Mouse (Mus musculus): ENCODE results near the gene Wfdc15b.
"Not testable (repeated sequence)": the region's sequence is repeated elsewhere in the genome, so short reads cannot be mapped to it uniquely, and the experiment has no call there.

Wfdc15b gene

DNA sequence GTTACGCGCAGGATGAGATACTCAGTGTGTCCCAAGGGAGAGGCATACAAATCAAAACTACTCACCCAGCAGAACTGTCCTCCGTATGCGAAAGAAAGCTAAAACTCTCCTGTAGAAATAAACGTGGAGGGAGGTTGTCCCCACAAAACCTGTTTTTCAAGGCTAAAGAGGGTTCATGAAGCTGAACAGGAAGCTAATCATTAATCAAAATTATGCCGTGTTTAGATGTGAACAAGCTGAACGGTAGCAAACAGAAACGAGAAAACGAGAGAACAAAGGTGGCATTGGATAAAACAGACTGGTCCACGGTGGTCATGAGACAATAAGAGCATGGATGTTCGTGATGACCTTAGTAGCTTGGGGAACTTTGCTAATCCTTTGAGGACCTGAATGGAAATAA lies at the start of gene Wfdc15b:
Gene Wfdc15b (minus strand): TSS at position 139 of the 400 bp plus-strand sequence.
- no peak for DNase-seq (ENCODE audit: low read depth, low spot score)

DNA sequence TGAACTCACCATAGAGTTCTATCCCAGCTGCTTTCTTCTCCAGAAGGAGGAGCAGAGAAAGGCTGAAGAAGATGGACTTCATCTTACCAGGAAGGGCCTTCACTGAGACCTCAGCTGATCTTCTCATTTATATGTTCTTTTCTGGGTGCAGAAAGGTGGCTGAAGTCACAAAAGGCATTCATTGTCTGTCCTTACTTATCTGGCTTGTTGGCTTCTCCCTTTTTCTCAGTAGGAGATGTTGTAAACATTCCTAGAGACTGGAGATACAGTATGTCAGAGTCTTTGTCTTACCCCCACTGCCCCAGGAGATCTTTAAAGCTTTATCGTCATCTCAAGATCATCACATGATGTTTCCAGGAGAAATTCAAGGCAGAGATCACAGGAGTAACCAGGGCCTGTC lies 35.1 kb upstream of the Wfdc15b start, which contains the start of gene Svs3b:
Gene Svs3b (minus strand): TSS at position 101 of the 400 bp plus-strand sequence.
- DNase-seq (ENCODE audit: low read depth, low spot score) = not testable (repeated sequence)

DNA sequence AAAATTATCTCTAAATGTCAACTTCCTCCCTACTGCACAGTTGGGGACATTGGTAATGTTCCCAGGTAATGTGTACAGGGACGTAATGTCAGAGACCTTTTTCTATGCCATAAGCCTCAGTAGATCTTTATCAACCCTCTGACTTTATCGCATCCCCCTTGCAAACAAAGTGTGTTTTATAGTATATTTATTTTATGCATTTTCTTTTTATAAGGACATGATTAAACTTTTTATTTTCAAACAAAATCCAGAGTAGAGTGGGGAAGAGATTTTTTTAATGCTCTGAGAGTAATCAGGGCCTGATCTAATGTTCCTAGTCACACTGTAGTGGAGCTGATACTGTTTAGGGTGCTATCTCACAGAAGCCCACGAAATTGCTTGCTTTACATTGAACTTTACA lies 16.9 kb upstream of the Wfdc15b start, which contains the start of gene Svs2:
Gene Svs2 (minus strand): TSS at position 101 of the 400 bp plus-strand sequence.
- no peak for DNase-seq (ENCODE audit: low read depth, low spot score)

GRCm38 (mm10) chr2:164232671-164233070 lies 11.2 kb upstream of the Wfdc15b start:
- no peak for DNase-seq (ENCODE audit: low read depth, low spot score)

DNA sequence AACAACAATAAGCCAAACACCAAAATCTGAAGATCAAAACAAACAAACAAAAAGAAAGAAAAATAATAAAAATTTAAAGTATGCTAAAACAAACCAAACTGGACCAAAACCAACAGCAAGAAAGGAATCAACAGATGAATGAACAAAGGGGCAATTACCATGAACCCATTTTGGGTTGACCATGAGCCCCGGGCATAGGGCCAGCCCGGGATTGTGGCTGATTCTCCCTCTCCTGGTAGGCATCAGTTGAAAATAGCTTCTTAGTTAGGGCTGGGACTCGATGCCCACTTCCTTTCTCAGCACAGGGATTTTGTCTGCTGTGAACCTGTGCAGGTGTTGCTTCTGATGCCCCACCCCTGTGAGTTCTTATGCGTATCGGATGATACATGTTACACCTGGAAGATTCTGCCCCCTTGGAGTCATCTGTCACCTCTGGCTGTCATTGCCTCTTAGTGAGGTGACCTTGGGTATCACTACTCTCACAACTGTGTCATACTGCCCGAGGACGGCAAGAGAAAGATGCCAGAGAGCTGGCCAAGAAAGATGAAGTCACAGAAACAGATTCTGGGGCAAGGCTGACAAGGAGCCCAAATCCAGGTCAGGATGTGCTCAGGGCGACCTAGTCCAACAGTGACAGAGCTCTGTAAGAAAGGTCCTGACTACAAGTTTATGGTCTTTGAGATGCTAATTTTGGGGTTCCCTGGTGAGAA lies 7.1 kb upstream of the Wfdc15b start:
- DNase-seq (ENCODE audit: low read depth, low spot score) = no peak

DNA sequence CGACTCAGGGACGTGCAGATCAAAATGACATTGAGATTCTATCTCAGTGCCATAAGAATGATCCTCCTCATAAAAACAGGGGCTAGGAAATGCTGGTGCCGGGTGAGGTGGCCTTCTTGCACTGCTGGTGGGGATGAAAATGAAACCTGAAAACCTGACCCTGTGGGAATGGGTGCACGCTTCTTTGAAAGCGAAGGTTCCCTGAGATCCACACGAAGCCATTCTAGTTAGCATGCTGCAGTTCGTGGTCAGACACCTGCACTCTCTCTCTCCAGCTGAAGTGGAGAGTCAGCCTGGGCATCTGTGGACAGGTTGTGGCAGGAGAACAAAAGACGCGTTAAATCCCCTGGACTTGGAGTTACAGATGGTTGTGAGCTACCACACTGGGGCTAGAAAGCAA lies 2.2 kb downstream of the Wfdc15b start:
- no peak for DNase-seq (ENCODE audit: low read depth, low spot score)

DNA sequence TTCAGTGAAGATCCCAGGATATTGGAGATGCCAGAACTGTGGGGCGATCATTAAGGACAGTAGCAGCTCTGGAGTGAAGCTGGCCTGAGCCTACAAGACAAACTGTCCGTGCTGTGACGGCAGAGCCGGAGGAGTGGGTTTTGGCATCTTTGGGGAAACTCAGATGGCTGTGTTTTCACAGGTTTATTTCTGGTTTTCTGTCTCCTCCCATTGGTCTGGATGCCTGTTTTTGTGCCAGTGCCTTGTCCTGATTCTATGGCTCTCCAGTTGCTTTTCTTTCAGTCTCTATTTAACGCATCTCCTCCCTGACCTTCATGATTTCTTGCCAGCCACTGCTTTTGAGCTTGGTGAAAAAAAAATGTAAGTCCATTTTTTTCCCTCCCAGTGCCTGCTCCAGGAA lies 8.7 kb downstream of the Wfdc15b start:
- DNase-seq (ENCODE audit: low read depth, low spot score) = no peak

- no peak for DNase-seq (ENCODE audit: low read depth, low spot score)
Measured at GRCm38 (mm10) chr2:164210892-164211291, 10.6 kb downstream of the Wfdc15b start.

DNA sequence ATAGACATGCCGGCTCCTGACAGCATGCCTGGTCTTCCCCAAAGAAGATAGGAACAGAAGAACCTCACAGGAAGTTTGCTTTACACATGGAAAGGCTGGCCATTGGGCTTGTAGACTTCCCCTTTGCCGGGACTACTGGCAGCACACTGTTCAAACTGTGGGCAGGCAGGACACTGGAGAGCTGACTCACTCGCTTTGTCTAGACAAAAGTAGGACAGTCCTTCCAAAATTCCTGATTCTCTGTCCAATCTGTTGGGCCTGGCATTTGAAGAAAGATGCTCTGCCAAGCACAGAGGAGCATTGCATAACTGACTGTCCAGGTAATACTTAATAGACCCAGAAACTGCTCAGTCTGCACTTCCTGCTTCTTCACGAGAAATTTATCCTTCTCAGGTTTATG lies 14.8 kb downstream of the Wfdc15b start:
- no peak for DNase-seq (ENCODE audit: low read depth, low spot score)

DNA sequence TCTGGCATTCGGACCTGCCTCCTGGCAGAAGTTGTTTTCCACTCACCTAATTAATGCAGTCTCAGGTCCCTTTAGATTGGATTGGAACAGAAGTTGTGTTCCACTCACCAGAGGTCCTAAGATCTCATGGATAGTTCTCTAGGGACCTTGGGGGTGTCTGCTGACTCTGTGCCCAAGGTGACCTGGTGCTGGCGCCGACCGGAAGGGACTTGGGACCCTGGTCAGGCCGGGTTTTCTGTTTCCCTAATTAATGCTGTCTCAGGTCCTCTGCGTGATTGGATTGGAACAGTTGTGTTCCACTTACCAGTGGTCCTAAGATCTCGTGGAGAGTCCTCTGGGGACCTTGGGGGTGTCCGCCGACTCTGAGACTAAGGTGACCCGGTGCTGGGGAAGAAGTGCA lies 15.4 kb downstream of the Wfdc15b start:
- not testable (repeated sequence) for DNase-seq (ENCODE audit: low read depth, low spot score)

DNA sequence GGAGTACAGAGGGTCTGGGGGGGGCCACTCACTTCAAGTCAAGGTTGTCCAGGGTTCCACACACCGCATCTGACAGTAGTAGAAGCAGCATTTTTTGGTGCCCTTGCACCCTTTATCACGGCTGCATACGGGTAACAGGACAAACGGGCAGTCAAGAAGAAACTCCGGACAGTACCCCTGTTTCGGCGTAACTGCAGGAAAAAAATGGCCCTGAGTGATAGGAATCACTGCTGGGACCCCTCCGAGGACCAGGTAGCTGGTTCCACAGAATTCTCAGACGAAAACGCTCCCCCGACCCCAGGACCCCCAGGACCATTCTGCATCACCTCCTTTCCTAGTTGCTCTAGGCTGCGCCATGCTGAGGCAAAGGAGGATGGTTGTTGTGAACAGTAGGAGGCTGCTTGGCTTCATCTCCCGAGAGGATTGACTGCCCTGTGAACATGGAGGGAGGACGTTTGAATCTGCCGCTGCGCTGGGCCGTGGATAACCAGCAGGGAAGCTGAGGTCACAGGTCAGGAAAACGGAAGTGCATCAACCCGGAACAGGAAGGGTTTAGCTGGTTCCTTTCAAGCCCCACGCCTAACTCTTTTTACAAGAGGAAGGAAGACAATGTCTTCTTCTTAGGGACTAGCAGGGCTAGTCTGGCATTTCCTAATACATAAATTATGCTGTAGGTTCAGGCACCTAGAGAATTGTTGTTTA lies 21.7 kb downstream of the Wfdc15b start, which contains the start of gene Wfdc15a:
Gene Wfdc15a (minus strand): TSS at position 505 of the 702 bp plus-strand sequence.
- no peak for DNase-seq (ENCODE audit: low read depth, low spot score)

- DNase-seq (ENCODE audit: low read depth, low spot score) = no peak
Measured at GRCm38 (mm10) chr2:164196700-164196990, 24.8 kb downstream of the Wfdc15b start.

- DNase-seq (ENCODE audit: low read depth, low spot score) = no peak
Measured at GRCm38 (mm10) chr2:164195971-164196699, 25.3 kb downstream of the Wfdc15b start.

DNA sequence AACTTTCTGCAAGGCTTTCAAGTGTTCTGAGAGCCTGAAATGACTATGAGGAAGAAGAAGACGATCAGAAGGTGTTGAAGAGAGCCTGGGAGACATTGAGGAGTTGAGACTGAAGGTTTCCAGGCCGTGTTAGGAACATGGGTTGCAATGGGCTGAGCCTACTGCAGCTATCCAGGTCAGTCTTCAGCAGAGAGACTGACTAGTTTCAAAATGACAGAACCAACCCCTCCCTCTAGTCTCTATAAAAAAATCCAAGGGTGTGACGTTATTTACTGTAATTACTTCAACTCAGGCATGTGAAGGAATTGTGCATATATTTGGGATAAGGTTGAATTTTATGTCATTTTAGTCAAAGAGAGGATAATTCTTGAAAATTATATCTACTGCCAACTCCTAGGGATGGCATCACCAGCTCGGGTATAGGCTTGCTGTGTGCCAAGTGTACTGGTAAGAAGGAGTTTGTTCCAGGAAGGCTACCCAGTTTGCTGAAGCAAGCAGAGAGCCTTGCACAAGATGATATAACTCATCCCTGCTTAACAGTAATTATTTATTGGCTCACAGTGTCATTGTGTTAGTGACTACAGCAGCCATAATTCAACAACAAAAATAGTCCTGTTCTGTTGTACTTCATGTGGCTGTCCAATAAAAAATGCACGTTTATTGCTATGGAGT lies 26.4 kb downstream of the Wfdc15b start:
- DNase-seq (ENCODE audit: low read depth, low spot score) = no peak

- no peak for DNase-seq (ENCODE audit: low read depth, low spot score)
Measured at GRCm38 (mm10) chr2:164192279-164192678, 29.2 kb downstream of the Wfdc15b start.

GRCm38 (mm10) chr2:164190576-164190975 lies 30.9 kb downstream of the Wfdc15b start, which contains the start of gene Wfdc12:
Gene Wfdc12 (minus strand): TSS chr2:164190608.
- no peak for DNase-seq (ENCODE audit: low read depth, low spot score)

DNA sequence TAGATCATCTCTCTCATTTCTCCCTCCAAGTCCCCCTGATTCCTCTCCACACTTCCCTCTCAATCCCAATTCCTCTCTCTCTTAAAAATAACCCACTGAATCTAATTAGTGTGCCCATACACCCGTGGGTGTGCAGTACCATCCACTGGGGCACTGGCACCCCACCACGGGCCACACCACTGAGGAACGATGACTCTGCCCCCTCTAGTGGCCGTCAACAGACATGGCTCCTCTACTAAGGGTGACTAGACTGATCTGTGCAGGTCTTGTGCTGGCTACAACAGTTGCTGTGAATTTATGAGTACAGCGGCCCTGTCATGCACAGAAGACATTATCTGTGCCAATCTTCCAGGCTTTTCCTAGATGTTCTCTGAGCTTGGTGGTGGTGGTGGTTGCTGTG lies 32.7 kb downstream of the Wfdc15b start:
- DNase-seq (ENCODE audit: low read depth, low spot score) = no peak

GRCm38 (mm10) chr2:164184145-164184719 lies 37.2 kb downstream of the Wfdc15b start:
- DNase-seq (ENCODE audit: low read depth, low spot score) = no peak

GRCm38 (mm10) chr2:164183340-164183739 lies 38.1 kb downstream of the Wfdc15b start:
- no peak for DNase-seq (ENCODE audit: low read depth, low spot score)

DNA sequence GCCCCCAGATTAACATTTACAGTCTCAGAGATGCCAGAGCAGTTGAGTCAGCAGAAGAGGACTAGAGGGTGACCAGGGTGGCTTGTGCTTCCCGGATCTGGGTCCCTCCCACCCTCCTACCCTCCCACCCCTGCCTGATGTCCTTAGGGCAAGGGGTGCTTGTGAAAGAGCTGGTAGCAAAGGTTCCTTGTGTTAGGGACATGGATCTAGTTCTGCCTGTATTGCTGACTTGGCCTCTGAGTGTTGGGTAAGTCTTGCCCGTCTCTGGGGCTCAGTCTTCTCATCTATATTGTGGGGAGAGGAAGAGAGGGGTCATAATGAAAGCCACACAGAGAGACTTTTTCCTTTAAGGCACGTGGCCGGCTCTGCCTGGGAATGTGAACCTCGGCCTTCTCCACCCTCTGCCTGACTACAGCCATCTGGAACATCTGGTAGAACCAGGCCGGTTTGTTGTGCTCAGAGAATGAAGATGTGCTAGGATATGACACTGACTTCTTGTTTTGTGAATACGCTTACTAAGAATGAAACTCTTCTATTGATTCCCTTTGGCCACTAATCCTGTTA lies 38.7 kb downstream of the Wfdc15b start, which contains the start of gene Wfdc5:
Gene Wfdc5 (minus strand): TSS at position 51 of the 564 bp plus-strand sequence.
- no peak for DNase-seq (ENCODE audit: low read depth, low spot score)

DNA sequence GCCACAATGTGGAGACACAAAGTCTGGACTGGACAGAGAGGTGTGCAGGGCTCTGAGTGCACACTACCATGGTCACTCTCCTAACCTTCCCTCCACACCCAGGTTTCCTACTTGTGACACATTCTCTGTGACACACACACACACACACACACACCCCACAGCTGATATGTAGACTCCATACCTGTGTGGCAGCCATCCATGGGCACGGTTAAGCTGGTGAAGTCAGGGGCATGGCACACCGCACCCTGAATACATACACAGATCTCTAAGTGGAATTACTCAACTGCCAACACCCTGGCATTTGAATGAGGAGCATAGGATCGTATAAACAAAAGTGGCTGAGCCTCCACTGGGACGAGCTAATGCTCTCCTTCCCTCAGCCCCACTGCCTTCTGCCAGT lies 40.7 kb downstream of the Wfdc15b start:
- DNase-seq (ENCODE audit: low read depth, low spot score) = no peak
